Mouse (Mus musculus) midbrain, postnatal 0 days (tissue): ENCODE measurements around the gene Plekhm3. TPM values are rescaled to one million over a fixed set of nuclear protein-coding genes. Genes with fewer than 3 reads are reported as not detected.
A peak's percentile ranks its signal among the peaks of the same experiment; 100 is the strongest.

Source experiments
- ATAC-seq: fragments of 200-750 bp; cut with Nextera tagmentation; 2 replicates; pipeline ENCODE4 v1.8.0; 2017; ENCODE audit warnings: moderate number of reproducible peaks, mild to moderate bottlenecking, moderate TSS enrichment, moderate library complexity; ENCODE audit not compliant: low FRiP score
- DNase-seq: peaks from one replicate; pipeline ENCODE4 v3.0.0-alpha.2; 2015; ENCODE audit warnings: low spot score
- H3K27ac ChIP-seq: fragments of 300-500 bp; sonication (generic); 2 replicates; pipeline ENCODE4 v1.5.1; 2014; ENCODE audit warnings: low read depth, mild to moderate bottlenecking, low read length, mixed read lengths
- H3K27me3 ChIP-seq: fragments of 300-500 bp; sonication (generic); 2 replicates; pipeline ENCODE4 v1.6.1; 2014; ENCODE audit warnings: low read length, control low read depth, mixed read lengths; ENCODE audit not compliant: insufficient read depth
- H3K36me3 ChIP-seq: fragments of 300-500 bp; sonication (generic); 2 replicates; pipeline ENCODE4 v1.6.1; 2014; ENCODE audit warnings: low read length, control low read depth, mixed read lengths; ENCODE audit not compliant: insufficient read depth
- H3K4me1 ChIP-seq: fragments of 300-500 bp; sonication (generic); 2 replicates; pipeline ENCODE4 v1.6.1; 2014; ENCODE audit warnings: mild to moderate bottlenecking, control low read depth, antibody characterized with exemption, low read length, mixed read lengths; ENCODE audit not compliant: insufficient read depth
- H3K4me2 ChIP-seq: fragments of 300-500 bp; sonication (generic); 2 replicates; pipeline ENCODE4 v1.6.1; 2014; ENCODE audit warnings: low read depth, mild to moderate bottlenecking, low read length, mixed read lengths; ENCODE audit not compliant: poor library complexity, severe bottlenecking
- H3K4me3 ChIP-seq: fragments of 300-500 bp; sonication (generic); 2 replicates; pipeline ENCODE4 v1.5.1; 2014; ENCODE audit warnings: low read depth, mild to moderate bottlenecking, low read length, moderate library complexity
- H3K9ac ChIP-seq: fragments of 300-500 bp; sonication (generic); replicated peaks from 2 replicates; pipeline ENCODE4 v1.6.1; 2014; ENCODE audit warnings: mild to moderate bottlenecking, low read length, moderate library complexity, mixed read lengths; ENCODE audit not compliant: poor library complexity, severe bottlenecking
- H3K9me3 ChIP-seq: fragments of 300-500 bp; sonication (generic); 2 replicates; pipeline ENCODE4 v1.6.1; 2016; ENCODE audit warnings: low read length, control low read depth
- CTCF ChIP-seq: IDR thresholded peaks from 2 replicates; pipeline ENCODE4 v1.5.1; 2016; ENCODE audit warnings: antibody characterized with exemption, mild to moderate bottlenecking
- WGBS: fragments of 180-500 bp; shearing (Covaris S2); extraction: QIAGEN DNeasy Blood & Tissue Kit; methylation state at CpG from one replicate; pipeline ENCODE4 v1.1.7; 2014; 5-methylcytosine and 5-hydroxymethylcytosine counted together
- polyA plus RNA-seq: library from polyadenylated mRNA; unstranded; fragments of >200 nt; fragmentation: Nextera tagmentation; extraction: Ambion mirVana; gene quantifications from 2 replicates; pipeline ENCODE4 v1.2.1, GENCODE M21; 2015
- total RNA-seq: library from RNA; depleted of rRNA; stranded (reverse); fragments of >200 nt; gene quantifications from 2 replicates; pipeline ENCODE4 v1.2.3, GENCODE M21; 2014

Gene Plekhm3
- total and polyA plus RNA-seq, 2 experiments from 2014 or later: 5.9 to 14.6 TPM

DNA sequence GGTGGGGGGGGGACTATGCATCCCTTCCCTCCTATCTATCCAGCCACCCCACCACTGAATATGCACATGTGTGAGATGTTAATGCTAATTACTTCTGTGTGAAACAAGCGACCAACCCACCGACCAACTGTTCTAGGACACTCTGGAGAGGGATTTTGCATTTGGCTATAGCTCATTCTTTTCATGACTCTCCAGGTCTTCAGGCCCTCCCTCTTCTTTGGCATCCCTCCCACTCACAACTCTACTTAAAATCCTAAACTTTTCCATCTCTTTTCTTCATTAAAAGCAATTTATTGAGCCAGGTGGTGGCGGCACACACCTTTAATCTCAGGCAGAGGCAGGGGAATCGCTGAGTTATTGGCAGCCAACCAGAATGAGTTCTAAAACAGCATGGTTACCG is 101.8 kb downstream of the Plekhm3 start:
- no peak for DNase-seq
- no peak for ATAC-seq
- Histone ChIP-seq H3K4me2 (no peak overlapping the region), H3K4me3 (no peak overlapping the region), H3K4me1 (no peaks in the 10 kb centered on the region), H3K36me3 (no peaks in the 10 kb centered on the region), H3K27ac (no peak overlapping the region), H3K27me3 (no peaks in the 10 kb centered on the region), H3K9ac (no peak overlapping the region), H3K9me3 (no peaks in the 10 kb centered on the region)
- WGBS: 69% methylated on average over 5 of the region's 5 CpGs
- no peak for TF ChIP-seq CTCF

DNA sequence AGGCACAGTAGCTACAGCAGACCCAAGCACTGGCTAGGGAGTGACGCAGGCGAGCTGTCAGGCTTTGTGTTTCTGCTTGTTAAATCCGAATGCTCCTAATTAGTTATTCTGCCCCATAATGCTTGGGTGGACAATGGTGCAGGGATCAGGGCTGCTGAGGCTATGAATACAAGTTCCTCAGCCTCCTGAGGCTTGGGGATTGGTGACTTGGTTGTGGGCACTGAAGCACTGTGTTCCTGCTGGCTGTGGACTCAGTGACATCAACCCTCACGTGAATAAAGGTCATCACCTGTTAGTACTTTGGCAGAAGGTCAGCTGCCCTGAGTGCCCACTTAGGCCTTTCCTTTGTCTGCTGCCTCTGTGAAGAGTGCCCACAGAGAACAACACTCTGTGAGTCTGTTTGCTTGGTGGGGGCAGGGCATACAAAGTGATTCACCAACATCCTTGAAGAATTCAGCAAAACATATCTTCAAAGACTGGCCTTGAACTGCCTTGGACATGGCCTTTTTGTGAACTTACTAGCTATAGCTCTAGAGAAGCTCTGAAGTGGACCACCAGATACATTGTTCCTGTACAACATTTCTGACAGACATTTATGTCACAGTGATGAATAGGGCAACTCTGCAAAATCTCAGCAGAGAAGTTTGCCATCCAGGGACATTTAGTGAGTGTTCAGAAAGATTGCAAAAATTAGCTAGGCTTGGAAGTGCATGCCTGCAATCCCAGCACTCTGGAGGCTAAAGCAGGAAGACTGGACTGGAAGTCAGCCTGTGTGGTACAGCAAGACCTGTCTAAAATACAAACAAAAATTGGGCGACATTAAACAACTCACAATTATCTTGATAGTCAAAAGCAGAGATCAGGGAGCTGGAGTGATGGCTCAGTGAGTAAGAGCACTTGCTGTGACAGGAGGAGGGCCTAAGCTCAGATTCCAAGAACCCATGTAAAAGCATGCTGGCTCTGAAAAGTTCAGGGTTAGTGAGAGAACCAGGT is 102.6 kb downstream of the Plekhm3 start:
- WGBS: 38% methylated on average over 5 of the region's 5 CpGs
- Histone ChIP-seq H3K9me3 (no peaks in the 10 kb centered on the region), H3K4me2 (no peak overlapping the region), H3K4me1 (no peaks in the 10 kb centered on the region), H3K36me3 (no peaks in the 10 kb centered on the region), H3K4me3 (no peak overlapping the region), H3K27me3 (no peaks in the 10 kb centered on the region), H3K9ac (no peak overlapping the region), H3K27ac (no peak overlapping the region)
- DNase-seq (peak; percentile 66), ATAC-seq (peak; percentile 41)
- no peak for TF ChIP-seq CTCF

- no peak for ATAC-seq
- Histone ChIP-seq H3K4me1 (no peaks in the 10 kb centered on the region), H3K27ac (no peak overlapping the region), H3K4me3 (no peak overlapping the region), H3K27me3 (no peaks in the 10 kb centered on the region), H3K4me2 (no peak overlapping the region), H3K9ac (no peak overlapping the region), H3K36me3 (no peaks in the 10 kb centered on the region), H3K9me3 (no peaks in the 10 kb centered on the region)
- 68% methylated on average over 2 of the region's 2 CpGs for WGBS
- DNase-seq: no peak
- TF ChIP-seq CTCF: no peak
These were observed 103.4 kb downstream of the Plekhm3 start for GRCm38 (mm10) chr1:64853244-64853643.

DNA sequence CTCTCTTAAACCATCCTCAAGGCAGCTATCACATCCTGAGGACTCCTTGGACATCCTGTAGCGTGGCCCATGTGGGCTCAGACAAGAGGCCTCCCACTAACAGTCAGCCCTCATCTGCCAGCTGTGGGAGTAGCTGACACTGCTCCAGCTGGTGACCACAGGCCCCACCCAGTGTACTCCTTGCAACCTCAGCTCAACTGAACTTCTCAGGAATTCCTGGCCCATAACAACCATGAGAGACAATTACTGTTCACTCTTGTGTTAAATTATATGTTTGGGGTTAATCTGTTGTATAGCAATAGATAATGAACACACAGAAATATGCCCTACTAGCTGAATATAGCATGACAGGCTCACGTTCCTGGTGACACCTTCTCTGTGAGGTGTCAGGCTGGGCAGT is 104.4 kb downstream of the Plekhm3 start:
- Histone ChIP-seq H3K4me1 (no peaks in the 10 kb centered on the region), H3K9ac (no peak overlapping the region), H3K27me3 (no peaks in the 10 kb centered on the region), H3K36me3 (no peaks in the 10 kb centered on the region), H3K4me2 (no peak overlapping the region), H3K4me3 (no peak overlapping the region), H3K27ac (no peak overlapping the region), H3K9me3 (no peaks in the 10 kb centered on the region)
- no peak for ATAC-seq
- no peak for TF ChIP-seq CTCF
- WGBS: 78% methylated on average over 2 of the region's 2 CpGs
- no peak for DNase-seq

DNA sequence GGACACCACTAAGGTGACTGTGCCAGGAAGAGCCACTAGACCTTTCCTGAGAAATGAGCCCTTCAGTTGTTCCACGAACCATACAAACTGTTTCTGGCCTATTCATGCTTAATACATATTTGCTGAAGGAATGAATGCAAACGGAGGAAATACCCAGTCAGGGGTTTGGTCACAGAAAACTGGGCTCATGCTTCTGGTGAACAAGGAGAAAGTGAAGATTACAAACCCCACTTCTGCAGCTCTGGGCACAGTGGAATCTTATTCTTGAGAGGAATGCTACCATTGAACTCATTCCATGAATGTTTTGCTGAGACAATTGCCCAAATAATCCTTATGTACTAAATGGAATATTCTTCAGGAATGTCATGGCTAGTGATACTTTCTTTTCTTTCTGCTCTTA is 106.3 kb downstream of the Plekhm3 start:
- Histone ChIP-seq H3K27me3 (no peaks in the 10 kb centered on the region), H3K4me1 (no peaks in the 10 kb centered on the region), H3K9ac (no peak overlapping the region), H3K36me3 (no peaks in the 10 kb centered on the region), H3K4me2 (no peak overlapping the region), H3K27ac (no peak overlapping the region), H3K4me3 (no peak overlapping the region), H3K9me3 (no peaks in the 10 kb centered on the region)
- TF ChIP-seq CTCF: no peak
- WGBS: 78% methylated on average over 2 of the region's 2 CpGs
- DNase-seq (no peak), ATAC-seq (no peak)

DNA sequence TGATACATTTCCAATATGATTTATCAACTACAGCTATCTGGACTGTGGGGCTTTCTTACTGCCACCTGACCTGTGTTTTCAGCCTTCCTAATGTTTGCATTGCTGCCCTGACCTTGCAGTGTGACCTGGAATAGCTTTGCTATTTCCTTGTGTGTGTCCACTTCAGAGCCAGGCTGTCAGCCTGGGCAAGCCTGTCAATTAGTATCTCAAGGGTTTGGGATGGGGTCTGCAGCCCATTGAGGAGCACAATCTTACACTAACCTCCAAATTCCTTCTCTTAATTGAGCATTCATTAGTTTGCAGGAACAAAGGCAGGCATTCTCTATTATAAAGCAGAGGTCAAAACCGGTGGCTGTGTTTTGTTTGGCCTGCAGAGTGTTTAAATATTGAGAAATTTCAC is 107.6 kb downstream of the Plekhm3 start:
- Histone ChIP-seq H3K9ac (no peak overlapping the region), H3K4me3 (no peak overlapping the region), H3K4me2 (no peak overlapping the region), H3K4me1 (no peaks in the 10 kb centered on the region), H3K27ac (no peak overlapping the region), H3K36me3 (no peaks in the 10 kb centered on the region), H3K9me3 (no peaks in the 10 kb centered on the region), H3K27me3 (no peaks in the 10 kb centered on the region)
- 37% methylated on average over 1 of the region's 1 CpGs for WGBS
- no peak for TF ChIP-seq CTCF
- ATAC-seq (no peak), DNase-seq (no peak)
